Mouse (Mus musculus) liver, embryonic 14.5 days (tissue): ENCODE measurements at regions not wholly inside any gene's neighbourhood (a gene's known extent, or its start where the extent isn't known, plus 50 kb on each side); places are given as distances from the start of the nearest gene placed in this dataset.

Source experiments
- CTCF ChIP-seq: IDR thresholded peaks from 2 replicates; pipeline ENCODE4 v1.5.1; 2016; ENCODE audit warnings: antibody characterized with exemption, low read depth, control low read depth
- EP300 ChIP-seq: IDR thresholded peaks from 2 replicates; pipeline ENCODE4 v1.6.1; 2016; ENCODE audit warnings: antibody characterized with exemption, low read depth

DNA sequence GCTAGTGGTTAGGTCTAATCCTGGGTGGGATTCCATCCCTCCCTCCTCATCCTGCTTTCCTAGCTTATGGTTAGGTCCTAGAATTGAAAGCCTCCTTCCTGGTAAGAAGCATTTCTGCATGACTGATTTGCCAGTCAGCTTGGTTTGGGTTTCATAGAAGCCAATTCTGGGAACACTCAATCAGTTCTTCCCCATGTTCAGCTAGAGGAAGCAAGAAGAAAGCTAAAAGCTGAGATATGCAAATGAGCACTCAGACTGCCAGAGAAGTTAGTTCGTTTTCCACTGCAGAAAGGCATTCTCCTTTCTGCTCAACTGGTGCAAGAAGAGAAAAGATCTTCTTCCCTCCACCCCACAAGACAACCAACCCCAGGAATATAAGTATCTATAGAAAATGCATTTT, 457.0 kb upstream of the Vstm2b start:
- TF ChIP-seq EP300 = no peak
- no peak for TF ChIP-seq CTCF
